Mouse (Mus musculus) naive thymus-derived CD4-positive, alpha-beta T cell, adult 2 months (primary cell): ENCODE results near the gene Pik3ap1.

Source experiments
- DNase-seq: peaks from one replicate; pipeline ENCODE4 v3.0.0-alpha.2; 2011; ENCODE audit warnings: low read depth

The Pik3ap1 gene

DNA sequence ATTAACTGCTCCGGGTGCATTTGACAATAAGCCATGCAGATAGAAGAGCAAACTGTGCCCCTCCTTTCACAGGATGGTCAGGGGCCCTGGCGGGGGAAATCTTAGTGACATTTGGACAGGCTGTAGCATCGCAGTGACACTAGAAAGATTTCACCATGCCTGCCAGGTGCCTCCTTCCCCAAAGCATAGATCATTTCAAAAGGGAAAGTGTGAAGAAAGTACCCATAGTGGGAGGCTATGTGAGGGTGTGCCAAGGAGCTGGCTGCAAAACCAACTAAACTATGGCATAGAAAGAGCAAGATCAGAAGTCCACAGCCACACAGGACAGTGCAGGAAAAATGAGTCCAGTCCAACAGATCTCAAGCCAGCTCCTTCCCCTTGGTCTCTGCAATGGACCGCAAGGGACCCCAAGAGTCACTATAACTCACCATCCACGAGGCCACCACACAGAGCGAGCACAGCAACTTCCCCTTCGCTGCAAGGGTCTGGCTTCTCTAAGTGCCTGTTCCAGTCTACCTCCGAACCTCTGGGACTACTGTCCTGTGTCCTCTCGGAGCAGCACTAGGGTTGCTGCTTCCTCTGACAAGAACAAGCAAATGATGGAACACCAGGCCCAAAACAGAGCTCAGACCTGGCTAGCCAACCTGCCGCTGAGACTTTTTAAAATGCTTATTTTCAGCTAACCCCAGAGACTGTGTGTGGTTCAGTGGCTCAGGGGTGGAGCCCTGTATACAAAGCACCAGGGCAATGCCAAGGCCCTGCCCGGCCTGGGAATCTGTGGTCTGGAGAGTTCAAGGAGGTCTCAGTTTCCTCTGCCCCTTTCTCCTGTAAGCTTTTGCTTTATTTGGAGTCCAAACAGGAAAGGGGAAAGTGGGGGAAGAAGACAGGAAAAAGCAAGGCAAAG is 15.1 kb downstream of the Pik3ap1 start:
- DNase-seq, result no peak

DNA sequence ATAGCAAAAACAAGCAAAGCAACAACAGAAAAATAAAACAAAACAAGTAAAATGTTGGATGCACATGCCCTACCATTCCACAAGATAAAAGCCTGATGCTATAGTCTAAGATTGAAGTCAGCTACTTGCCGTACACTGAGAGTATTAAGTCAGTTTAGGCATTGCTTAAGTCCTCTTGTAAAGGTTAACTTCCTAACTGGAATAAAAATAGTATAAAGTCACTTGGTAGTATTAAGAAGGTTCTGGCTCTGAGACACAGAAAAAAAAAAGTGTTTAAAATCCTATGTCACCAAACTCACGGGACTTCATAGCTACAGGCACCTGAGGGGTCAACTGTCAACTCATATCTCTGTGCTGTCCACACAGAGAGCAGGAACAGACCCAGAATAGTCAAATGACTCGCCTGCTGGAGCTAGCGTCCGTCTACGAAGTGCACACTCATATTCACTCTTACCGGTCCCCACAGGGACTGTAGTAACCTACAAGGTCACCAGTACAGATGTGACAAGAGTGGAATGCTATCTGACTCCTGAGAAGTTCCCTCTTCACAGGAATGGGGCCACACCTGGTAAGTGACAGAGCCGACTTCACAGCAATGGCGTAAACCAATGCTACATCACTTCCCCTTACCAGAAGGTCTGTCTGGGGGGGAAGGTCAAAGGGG is 17.9 kb downstream of the Pik3ap1 start:
- DNase-seq, result no peak

DNA sequence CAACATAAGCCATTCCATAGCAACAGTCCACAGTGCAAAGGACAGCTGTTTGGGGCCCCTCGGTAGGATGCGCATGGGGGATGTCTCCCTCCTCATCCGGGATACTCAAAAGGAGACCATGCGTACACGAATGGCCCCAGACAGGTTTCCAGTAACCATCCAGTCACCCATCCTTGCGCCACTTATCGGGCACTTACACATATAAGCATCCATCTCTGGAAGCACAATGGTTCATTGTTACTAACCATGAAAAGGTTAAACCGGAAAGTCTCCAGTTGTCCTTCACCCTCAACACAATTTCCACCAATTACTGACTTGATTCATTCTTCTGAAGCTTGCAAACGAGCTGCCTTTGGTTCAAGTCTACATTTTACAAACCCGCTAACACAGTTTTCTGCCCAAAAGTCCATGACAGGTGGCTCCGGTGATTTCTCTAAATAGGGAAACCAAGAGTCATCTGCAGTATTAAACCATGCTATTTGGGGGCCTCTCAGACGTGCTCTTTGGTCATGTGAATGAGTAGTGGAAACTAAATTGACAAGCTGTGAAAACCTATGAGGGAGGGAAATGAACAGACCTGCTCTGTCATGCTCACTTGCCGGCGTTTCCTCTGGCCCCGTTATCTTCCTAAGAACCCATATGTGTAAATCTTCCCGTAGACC is 18.6 kb downstream of the Pik3ap1 start:
- DNase-seq, result no peak

DNA sequence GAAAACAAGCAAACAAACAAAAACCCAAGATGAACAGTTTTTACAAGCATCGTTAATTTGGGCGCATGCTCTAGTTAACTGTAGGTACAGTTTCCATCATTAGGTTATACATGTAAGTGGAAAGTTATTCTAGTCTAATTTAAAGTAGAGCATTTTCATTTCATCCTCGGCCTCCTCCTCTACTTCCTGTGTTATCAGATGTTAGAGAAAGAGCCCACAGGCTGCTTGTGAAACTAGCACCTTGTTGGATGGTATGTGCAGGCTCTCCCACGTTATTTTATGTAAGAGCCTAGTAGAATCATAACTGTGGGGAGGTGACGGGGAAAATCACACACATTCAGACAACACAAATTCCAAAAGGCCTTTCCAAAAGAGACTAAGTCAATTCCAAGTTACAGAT is 19.3 kb downstream of the Pik3ap1 start:
- DNase-seq, result no peak

DNA sequence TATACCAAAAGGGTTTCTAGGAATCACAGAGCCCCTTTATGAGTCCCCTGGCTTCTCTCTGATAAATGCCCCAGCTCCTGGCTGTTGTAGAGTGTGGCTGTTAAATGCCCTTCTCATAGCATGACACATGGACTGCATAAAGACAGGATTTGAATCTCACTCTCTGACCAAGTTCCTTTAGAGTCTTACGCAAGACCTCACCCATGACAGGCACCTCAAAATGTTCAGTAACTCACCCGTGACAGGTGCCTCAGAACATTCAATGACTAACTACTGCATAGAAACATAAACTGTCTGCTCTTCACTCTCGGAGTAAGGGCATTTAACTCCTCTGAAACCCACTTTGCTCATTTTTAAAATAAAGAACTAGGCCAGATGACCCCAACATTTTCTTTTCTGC is 20.4 kb downstream of the Pik3ap1 start:
- no peak for DNase-seq

DNA sequence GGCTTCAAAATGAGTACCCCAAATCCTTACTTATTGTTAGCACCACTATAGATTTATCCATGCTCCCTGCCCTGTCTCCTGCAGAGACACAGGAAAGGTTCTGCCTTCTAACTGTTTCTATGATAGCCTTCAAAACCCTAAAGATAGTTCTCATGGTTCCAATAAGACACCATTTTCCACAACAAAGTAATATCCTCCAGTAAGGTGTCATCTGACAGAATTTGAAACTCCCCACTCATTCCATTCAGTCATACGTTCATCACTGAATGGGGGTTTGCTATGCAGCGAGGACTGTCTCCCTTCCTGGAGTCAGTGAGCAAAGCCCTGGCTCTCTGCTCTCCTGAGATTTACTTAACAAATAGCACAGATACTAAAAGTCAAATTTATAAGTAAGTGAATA is 21.9 kb downstream of the Pik3ap1 start:
- no peak for DNase-seq

DNA sequence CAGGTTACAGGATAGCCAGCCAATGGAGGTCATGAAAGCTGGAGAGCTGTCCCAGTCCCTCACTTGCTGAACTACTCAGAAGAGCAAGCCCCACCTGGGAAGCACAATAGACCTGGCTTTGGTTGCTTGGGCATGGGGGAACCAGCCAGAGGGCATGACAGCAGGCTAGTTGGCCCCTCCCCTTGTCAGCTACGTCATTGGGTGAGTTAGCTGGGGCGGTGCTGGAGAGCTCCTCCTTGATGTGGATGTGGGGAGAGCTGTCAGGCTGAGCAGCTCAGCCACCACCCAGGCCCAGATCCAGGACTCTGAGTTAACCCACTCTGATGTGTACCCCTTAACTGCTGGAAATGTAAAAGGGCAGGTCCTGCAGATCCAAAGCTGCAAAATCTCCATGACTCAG is 24.4 kb downstream of the Pik3ap1 start:
- DNase-seq, result no peak

DNA sequence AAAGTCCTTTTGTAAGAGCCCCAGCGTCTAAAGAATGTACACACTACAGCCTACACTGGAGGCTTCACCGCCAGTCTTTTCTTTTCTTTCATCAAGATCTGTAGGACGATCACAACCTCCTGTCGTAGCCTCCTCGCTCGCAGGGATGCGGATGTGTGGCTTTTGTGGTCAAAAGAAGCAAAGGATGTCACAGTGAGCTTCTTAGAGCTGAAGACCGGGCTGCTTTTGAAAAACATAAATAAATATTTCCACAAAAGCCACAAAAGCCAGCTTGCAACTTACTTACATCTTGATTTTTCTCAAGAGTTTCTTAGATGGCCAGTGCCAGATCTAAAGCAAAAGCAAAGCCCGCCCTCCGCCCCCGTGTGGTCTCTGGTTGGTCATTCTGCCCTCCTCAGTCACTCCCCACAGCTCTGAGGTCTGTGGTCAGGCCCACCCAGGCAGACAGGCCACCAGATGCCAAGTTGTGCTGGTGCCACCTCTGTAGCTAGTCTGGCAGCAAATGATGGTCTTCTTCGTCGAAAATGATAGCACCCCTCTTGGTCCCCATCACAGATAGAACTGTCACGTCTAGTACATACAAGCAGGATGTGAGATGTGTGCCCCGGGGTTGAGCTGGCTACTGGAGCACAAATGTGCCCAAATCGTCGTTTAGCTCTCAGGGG is 30.5 kb downstream of the Pik3ap1 start:
- peak; percentile 87 for DNase-seq

GRCm38 (mm10) chr19:41349624-41350023 is 35.3 kb downstream of the Pik3ap1 start:
- DNase-seq, result no peak

DNA sequence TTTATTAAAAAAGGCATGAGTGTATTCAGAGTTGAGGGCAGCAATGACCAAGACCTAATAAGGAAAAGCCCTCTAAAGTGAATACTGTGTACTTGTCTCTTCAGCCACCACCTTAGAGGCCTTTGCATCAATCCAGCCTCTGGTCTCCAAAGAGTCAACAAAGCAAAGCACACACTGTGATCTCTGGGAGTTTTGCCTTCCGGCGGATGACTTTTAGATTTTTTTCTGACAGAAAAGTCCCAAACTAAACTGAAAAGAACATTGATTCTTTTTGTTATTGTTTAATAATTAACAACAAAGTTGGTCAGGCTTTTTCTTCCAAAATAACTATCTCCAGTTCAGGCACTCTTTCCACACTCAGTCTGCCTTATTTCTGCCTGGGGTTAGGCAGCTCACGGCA is 36.7 kb downstream of the Pik3ap1 start:
- DNase-seq, result no peak

DNA sequence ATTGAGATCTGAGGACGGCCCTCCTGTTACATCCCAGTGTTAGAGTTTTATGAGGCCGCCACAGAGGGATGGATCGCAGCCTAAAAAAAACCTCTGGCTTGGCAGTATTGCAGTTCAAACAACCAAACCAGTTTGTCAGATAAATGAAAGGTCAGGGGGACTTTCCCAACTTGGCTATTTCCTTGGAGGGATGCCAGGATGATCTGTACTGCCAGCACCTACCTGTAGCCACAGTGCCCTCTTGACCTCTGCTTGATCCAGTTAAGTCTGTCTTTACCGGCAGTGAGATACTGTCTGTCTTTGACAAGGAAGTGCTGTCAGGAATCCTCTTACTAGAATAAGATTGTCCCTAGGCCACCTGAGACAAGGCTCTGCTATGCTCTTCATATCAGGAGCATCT is 37.6 kb downstream of the Pik3ap1 start:
- no peak for DNase-seq

- DNase-seq, result no peak
Observed at GRCm38 (mm10) chr19:41346099-41346850, 38.6 kb downstream of the Pik3ap1 start.

DNA sequence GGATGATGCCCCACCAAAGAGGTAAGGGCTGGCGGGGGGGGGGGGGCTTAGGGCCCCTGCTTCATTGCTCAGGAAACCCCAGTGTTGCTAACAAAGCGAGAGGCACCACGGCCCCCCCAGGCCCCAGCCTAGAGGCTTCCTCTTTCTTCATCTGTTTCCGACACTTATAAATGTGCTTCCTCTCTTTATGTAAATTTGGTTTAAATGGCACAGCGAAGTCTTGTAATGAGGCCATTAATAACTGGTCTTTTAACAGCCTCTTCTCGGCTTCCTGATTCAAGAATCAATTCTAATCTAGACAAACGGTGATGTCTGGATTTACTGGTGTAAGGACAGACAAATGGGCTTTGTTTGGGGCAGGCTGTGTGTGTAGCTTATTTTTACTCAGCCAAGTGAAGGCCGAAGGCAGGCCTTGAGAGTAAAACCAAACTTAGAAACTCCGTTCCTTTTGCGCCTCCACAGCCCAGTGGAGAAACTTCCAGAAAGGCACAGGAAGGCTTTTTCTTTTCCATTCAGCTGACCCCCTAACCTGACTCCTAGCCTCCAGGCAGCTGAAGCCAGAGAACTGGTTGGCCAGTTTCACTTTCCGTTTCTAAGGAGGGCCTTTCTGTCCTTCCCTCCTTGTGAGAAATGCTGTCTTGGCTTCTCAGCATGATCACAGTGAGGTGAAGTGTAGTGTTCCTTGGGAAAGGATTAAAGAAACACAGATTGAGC is 39.7 kb downstream of the Pik3ap1 start:
- peak; percentile 68 for DNase-seq

DNA sequence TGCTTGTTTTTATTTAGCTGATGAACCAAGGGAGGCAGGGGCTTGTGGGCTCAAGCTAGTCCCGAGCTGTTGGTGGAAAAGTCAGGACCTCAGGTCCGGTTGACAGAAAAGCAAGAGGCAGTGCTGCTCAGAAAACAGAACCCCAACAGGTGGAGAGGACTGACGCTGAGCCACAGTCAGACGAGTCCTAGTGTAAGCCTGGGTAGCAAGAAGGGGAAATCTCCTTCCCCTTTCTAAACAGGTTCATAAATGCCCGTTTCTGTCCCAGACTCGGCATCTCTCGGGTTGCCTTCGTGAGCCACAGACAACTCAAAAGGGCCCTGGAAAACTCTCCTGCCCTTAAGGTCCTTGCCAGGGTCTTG is 40.3 kb downstream of the Pik3ap1 start:
- no peak for DNase-seq

DNA sequence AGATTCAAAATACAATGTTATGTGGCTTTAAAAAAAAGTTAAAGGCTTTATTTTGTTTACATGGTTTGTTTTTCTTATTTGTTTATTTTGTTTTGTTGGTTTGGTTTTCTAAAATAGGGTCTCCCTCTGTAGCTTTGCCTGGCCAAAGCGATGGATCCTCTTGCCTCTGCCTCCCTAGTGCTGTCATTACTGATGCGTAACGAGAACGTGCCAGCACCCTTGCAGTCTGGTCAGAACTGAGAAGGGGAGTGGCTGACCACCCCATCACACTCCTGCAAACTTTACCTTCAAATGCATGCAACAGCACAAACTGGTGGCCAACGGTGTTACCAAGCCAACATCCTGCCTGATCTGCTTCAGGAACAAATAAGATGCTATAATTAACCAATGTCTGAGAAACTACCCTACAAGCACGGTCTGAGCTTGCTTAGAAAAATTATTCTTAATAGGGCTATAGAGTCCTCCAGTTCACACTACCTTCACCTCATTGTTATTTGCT is 42.3 kb downstream of the Pik3ap1 start:
- no peak for DNase-seq

- no peak for DNase-seq
Observed at GRCm38 (mm10) chr19:41341677-41342076, 43.2 kb downstream of the Pik3ap1 start.

DNA sequence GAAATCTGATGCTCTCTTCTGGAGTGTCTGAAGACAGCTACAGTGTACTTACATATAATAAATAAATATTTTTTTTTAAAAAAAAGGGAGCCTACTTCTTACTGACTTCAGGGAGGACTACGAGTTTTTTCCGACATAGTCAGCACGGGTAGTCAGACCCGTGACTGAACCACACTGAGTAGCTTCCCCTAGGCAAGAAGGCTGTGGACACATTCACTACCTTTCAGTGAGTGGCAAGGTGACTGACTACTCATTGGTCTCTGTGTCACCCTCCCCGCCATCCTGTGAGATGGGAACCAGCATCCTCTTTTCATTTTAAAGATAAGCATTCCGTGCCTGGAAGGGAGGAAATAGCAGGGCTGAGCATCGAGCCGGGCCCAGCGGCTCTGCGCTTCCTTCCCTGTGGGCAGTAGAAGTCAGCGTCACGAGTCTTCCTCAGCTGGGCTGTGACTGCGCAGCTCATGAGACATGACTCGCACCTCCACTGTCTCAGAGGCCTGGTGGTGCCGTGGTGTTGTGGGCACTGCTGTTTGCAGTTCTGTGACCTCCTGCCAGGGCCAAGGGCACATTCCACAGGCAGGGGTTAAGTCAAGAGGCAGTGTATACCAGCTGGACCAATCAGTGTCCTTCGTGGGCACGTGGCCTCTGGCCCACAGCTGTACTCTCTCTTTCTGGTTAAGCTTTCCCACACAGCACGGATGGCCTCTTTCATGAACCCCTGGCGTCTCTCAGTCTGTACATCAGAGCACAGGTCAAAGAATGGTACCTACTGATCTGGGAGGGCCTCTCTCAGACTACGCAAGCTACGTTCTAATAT is 45.7 kb downstream of the Pik3ap1 start:
- DNase-seq, result peak; percentile 53

- no peak for DNase-seq
Observed at GRCm38 (mm10) chr19:41338379-41338778, 46.5 kb downstream of the Pik3ap1 start.

DNA sequence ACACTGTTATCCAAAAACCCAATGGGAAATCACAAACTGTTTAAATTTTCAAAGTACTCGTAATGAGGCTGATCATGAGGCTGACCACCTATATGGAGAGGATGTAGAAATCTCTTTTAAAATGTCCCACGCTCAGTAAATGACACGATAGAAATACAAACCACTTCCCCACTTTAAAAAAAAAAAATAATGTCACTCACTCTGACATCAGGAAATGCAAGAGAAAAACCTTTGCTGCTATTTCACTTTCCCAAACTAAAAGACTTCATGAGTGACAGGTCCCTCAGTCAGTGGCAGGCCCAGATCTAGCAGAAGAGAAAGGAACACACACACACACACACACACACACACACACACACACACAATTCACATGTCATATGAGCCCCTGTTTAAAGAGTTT is 49.2 kb downstream of the Pik3ap1 start:
- DNase-seq, result no peak

- no peak for DNase-seq
Observed at GRCm38 (mm10) chr19:41332986-41333385, 51.9 kb downstream of the Pik3ap1 start.
